Mouse (Mus musculus) heart, postnatal 25 days (tissue): ENCODE data around the gene Top2a. TPM values are rescaled to one million over a fixed set of nuclear protein-coding genes. Genes with fewer than 3 reads are reported as not detected.

Source experiments
- DNase-seq: peaks from one replicate; pipeline ENCODE4 v3.0.0; 2022; ENCODE audit warnings: low spot score
- intact Hi-C: fragments of 180-260 bp; cut with DNase I; formaldehyde crosslinking; loops from one replicate; pipeline ENCODE4 v1.15.1; 2025
- total RNA-seq, 2 experiments: library from RNA; stranded (reverse); gene quantifications; 2 replicates each; pipeline ENCODE4 v1.2.3; 2021

Gene Top2a
- total RNA-seq, result 1 to 10 TPM; 4.2 to 4.6 TPM

DNA sequence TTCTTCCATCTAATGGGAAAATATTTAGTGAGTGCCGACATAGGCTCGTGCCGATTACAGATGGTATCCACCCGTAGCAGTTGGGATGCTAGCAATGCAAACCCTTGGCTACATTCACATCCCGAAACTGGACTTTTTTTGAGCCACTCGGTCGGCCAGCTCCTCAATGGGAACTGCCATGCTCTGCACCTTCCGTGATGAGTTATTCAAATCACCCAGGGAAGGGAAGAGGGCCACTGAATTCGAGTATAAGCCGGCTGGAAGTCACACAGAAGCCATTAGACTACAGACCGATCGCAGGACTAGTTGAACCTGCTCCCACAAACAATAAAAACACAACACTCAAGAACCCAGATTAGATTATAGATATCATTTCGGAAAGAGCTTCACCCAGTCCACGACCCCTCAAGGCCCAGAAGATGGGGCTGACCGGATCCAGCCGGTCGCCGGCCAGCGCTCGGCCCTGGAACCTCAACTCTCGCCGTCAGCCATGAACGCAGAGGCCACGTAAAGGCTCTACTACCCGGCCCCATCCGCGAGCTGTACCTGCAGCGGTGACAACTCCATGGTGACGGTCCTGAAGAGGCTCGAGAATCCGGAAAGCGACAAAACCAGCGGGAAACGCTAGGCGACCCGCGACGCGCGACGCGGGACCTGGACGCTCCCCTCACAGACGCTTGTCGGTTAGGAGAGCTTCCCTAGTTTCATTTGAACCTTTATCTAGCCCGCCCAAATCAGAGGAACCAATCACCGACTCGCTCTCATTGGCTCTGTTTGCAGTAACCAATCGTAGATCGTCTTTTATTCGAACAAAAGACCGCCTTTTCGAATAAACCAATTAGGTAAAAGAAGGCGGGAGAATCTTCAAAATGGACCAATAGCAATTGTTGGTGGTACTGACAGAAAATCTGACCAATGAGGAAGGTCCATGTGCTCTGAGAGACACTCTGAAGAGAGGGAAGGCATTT, at the start of gene Top2a:
Gene Top2a, minus strand, starts transcription at position 690 of the 968 bp plus-strand sequence.
- peak; percentile 85 for DNase-seq
- intact Hi-C loops, result no loop called here

DNA sequence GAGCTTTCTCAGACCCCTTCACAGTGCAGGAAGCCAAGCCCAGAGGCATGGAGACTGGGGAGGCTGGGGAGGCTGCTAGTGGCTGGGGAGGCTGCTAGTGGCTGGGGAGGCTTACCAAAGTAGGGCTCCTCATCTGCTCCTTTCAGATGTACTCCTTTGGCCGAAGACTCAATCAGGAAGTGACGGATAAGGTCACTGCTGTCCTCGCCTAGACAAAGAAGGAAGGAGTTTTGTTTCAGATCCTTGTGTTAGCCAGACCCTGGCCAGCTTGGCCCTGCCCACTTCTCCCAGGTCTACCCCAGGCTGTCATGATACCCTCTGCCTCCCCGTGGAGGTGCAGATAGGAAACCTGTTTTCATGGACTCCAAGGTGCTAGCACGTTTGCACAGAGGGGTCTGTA, 49.8 kb upstream of the Top2a start:
- intact Hi-C loops, result no loop called here
- DNase-seq, result no peak

DNA sequence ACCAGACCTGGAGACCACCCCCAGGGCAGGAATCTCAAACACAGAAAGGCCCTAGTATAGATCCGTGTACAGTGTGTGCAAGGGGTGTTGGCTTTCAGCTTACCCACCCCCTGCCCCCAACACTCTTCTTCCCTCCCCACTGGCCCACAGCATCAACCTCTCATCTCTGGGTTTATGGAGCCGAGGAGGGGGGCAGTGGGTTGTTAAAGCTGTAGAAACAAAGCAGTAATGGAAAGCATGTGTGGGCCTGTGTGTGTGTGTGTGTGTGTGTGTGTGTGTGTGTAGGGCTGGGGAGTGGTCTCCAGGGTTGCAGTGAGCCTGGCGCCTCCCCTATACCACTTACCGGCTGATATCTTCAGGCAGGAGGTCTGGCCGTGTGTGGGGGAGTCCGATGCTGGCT, 47.9 kb upstream of the Top2a start:
- intact Hi-C loops, result no loop called here
- DNase-seq, result no peak

DNA sequence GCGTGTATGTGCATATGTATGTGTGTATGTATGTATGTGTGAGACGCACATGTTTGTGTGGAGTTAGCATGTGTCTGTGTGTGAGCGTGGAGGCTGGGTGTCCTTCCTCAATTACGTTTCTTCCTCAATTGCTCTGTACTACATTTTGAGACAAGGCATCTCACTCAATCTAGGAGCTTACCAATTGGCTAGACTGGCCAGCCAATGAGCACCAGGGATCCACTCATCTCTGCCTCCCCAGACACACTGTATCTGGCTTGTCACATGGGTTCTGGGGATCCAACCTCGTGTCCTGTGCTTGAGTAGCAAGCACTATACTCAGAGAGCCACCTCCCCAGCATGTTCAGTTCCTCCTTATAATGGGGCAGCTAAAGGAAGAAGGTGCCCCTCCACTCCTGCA, 44.5 kb upstream of the Top2a start:
- DNase-seq, result no peak
- intact Hi-C loops, result loop anchor here (5.0 kb wide), 2 partner anchors 54 to 84 kb away; no protein-coding TSS in a partner anchor

DNA sequence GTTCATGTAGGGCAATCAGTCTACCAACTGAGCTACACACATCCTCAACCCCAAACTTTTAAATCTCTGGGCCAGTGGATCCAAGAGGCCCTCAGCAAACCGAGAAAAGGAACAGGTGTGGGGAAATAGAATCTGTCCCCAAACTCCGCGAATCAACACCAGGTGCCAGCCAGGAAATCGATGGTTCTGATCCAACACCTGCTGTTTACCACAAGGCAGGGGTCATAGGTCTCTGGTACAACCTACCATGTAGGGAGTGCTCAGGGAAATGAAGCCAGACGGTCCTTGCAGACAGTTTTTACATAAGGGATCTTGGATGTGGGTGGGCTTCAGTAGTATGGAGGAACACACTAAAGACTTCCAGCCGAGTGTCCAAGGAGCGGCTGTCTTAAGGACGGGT, 43.6 kb upstream of the Top2a start:
- no peak for DNase-seq
- intact Hi-C loops, result loop anchor here (5.0 kb wide), 2 partner anchors 55 to 85 kb away; no protein-coding TSS in a partner anchor

DNA sequence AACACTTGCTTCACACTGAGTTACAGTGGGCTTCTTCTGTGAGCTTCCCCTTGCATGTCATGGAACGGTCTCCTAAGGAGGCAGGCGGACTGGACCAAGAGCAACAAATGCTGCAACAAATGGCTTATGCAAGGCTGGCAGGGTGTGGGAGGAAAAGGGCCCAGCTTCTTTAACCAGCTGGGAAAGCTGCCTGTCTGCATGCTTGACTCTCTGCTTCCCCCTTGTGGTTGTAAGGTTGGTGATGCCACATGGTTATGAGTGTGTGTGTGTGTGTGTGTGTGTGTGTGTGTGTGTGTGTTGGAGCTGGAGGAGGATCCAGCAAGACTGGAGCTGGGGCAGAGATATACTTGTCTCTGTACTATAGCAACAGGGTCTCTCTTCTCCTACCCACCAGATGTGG, 42.0 kb upstream of the Top2a start:
- peak; percentile 79 for DNase-seq
- intact Hi-C loops, result loop anchor here (1.0 to 5.0 kb wide), 3 partner anchors 26 to 86 kb away; no protein-coding TSS in a partner anchor

DNA sequence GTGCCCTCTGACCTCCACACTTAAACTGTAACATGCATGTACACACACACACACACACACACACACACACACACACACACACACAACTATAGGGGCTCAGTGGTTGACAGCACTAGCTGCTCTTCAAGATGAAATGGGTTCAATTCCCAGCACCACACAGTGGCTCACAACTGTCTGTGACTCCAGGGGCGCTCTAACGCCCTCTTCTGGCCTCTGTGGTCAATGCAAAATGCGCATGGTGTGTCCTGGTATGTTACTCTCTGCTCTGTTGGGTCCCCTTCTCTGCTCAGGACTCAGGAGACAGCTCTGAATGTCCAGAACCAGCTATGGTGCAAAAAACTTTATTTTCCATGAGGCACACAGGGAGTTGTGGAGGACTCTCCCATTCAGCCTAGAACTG, 41.4 kb upstream of the Top2a start:
- intact Hi-C loops, result loop anchor here (5.0 kb wide), 2 partner anchors 57 to 87 kb away; no protein-coding TSS in a partner anchor
- DNase-seq, result no peak

DNA sequence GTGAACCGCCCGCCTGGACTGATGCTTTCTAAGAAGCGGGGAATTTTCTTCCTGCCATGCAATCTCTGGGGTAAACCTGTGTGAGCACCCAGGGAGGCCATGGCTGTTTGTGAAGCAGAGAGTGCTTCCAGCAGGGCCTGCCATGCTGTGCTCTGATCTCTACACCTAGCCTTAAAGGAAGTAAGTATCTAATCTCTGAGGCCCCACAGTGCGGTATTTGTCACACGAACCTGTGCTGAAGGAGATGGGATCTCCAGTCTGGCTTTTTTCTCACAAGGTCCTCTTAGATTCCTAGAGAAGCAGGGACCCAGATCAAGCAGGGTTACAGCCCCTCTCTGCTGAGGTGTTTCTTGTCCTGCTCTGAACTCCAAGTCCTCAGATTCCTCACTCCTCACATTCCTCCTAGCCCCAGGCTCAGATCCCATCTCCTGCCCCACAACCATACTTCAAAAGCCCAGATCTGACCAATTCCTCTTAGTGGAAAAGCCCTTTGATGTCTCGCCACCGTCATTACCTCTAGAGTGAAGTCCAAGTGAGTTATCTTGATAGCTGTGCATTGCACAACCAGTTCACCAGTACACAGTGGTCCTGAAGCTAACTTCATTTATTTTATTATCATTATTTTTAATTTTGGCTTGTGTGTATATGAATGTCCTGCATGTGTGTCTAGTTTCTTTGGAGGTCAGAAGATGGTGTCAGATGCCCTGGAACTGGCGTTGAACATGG, 39.6 kb upstream of the Top2a start:
- intact Hi-C loops, result no loop called here
- DNase-seq, result no peak

DNA sequence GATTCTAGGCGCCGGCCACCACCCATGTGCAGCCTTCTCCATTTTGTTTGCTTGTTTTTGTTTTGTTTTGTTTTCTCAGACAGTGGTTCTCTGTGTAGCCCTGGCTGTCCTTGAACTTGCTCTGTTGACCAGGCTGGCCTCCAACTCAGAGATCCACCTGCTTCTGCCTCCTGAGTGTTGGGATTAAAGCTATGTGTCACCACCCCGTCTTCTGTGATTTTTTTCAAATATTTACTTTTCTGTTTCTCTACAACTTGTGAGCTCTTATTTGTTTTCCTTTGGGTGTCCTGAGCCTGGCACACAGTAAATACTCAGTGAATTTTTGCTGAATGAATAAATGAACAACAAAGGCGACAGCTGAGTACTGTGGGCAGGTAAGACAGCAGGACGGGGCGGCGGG, 38.7 kb upstream of the Top2a start:
- intact Hi-C loops, result no loop called here
- DNase-seq, result no peak

DNA sequence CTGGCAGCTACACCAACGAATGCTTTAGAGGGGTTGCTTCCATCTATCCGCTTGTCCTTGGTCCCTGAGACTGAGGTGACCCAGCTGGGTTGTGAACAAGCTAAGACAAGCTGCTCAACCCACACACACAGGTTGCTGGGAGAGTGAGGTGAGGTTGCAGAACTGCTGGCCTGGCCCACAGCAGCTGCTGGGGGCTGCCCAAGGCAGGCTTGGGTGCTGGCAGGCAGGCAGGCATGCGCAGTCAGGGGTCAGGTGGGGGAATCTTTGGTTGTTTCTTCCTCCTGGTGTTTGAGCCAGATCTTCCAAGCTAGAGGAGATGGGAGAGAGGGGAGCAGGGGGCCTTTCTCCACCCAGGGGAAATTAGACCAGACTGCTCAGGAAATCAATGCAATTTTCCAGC, 36.4 kb upstream of the Top2a start:
- intact Hi-C loops, result no loop called here
- no peak for DNase-seq

DNA sequence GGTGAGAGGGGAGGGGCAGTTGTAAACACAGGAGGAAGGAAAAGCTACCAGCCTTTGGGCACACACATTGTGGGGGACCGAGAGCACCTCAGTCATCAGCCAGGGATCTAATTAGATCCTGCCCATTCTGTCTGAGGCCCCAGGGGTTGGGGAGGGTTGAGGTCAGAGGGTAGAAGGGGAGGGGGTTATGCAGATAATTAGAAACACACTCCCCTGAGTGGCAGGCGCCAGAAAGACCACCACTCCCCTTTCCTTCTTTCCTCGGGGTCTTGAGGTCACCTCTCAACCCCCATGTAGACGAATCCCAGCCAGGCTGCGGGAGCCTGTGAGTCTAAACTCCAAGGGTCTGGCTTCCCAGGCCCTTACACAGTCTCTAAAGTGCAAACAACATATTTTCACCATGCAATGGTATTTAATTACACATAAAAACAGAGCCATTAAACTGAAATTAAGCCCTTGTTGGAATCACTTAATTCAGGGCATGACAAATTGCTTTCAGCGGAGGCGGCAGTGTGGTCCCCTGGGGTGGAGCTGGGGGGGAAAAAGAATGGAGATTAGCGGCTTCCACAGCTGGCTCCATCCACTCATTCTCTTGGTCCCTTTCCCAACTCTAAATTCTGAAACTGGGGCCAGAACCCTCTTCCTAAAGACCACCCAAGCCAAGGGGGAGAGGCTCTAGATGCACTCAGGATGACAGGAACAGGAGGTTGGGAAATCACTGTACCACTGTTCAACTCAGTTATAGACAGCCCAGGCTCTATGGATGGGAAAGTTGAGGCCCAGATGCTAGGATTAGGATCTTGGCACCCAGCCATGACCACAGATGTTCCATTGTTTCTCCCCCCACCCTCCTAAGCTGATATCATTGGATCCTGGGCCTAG, 31.8 kb upstream of the Top2a start:
- intact Hi-C loops, result no loop called here
- peak; percentile 56 for DNase-seq

DNA sequence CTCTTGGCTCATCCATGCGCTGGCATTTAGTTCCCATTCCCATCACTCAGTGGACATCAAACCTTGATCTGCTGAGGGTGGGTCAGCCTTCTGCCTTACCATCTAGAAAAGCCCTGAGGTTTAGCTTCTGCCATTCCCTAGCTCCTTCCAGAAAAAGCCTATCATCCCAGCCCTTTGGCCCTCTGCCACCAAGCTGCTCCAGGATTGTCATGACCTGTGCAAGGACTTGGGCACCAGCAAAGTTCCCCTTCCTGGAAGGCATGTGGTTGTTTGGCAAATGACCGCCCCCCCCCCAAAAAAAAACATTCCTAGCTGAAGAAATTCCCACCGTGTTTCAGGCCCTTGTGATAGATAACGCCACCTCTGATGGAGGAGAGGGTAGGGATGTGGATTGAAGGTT, 31.2 kb upstream of the Top2a start:
- intact Hi-C loops, result no loop called here
- DNase-seq, result no peak

DNA sequence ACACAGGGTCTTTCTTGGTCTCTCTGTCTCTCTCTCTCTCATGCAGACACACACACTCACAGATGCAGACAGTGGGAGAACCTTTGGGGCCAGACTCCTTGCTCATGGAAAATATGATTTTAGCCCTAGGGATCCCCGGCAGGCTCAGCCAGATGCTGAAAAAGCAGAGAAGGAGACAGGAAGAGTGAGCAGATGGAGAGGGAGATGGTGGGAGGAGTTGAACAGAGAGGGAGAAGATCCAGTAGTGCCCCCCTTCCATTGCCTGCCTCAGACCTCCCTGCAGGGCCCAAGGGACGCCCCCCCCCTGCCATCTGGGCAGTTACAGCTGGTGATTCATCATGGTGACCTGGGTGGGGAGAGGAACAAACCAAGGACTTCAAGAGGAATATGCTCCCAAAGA, 23.7 kb upstream of the Top2a start:
- peak; percentile 49 for DNase-seq
- intact Hi-C loops, result no loop called here

DNA sequence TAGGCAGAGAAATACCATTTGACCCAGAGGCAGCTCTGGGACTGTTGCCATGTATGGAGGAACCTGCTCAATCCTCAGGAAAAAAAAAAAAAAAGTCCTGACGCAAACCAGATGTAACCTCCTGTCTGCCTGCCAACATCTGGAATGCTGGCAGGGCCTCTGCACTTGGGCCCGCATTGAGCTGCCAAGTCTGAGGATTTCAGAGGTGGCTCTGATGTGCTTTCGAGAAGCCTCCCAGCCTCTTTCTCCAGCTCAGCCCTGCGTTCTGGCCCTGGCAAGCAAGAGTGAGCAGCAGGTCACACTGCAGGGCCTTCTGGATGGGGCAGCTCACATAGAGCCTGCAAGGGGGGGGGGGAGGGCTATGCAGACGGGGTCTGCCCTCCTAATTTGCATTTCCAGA, 23.1 kb upstream of the Top2a start:
- DNase-seq, result peak; percentile 80
- intact Hi-C loops, result no loop called here

DNA sequence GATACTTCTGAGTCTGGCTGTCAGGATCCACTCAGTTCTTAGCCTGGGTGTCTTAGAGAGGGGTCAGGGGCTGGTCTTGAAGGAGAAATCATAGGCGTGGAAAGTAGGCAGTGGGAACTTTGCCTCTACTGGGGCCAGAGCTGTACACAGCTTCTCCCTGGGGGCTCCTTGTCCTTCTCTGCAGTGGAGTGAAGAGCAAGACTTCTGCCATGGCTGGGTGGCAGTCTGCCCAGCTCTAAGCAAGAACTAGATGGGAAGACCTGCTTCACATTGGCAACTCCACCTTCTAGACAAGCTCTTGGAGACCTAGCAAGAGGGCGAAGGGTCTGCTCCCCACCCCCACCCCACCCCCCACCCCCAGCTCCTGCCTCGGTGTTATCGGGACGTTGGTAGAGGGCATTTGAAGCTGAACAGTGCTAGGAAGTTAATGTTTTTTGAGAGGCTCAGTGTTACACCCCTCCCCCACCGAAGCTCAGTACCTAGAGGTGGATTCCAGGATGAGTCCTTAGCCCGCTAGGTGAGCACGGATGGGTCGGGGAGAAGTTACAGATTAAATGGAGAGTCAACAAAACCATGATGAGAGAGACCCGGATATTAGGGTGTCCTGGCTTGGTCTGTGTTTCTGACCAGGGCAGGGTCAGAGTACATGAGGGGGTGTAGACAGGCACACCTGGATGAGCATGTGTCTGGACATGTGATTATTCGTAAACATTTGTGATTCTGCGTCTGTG, 21.3 kb upstream of the Top2a start:
- no peak for DNase-seq
- intact Hi-C loops, result no loop called here

DNA sequence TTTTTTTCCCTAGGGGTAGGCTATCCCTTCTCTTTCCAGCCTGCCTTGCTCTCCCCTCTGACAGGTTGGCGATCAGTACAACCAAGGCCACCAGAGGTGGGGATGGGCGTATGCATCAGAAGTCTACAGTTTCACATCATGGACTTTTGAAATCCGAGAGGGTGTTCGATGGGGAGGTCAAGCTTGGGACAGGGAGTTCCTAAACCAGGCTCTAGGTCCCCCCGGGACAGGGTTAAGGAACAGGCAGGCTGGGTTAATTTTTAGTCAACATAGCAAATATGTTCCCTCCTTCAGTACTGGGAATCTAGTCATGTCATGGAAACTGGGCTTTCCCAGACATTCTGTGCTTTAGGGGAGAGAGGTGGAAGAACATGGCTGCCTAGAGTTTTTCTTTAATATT, 20.3 kb upstream of the Top2a start:
- intact Hi-C loops, result no loop called here
- peak; percentile 36 for DNase-seq

DNA sequence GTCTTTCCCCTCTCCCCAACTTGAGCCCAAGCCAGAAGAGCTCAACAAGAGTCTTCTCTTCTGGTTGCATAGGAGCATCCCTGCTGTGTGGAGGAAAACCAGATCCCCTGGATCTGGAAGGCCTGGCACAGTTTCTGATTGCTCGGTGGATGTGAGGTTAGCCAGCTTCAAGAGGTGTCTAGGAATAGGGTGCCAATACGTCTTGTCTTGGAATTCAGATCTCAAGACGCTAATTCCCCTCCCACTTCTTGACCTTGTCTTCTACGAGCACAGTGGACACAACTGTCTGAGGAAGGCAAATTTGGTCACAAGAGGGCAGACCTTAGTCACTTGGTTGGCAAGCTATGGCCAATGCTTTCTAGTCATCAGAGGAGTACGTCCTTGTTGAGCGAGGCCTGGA, 19.6 kb upstream of the Top2a start:
- intact Hi-C loops, result no loop called here
- no peak for DNase-seq

DNA sequence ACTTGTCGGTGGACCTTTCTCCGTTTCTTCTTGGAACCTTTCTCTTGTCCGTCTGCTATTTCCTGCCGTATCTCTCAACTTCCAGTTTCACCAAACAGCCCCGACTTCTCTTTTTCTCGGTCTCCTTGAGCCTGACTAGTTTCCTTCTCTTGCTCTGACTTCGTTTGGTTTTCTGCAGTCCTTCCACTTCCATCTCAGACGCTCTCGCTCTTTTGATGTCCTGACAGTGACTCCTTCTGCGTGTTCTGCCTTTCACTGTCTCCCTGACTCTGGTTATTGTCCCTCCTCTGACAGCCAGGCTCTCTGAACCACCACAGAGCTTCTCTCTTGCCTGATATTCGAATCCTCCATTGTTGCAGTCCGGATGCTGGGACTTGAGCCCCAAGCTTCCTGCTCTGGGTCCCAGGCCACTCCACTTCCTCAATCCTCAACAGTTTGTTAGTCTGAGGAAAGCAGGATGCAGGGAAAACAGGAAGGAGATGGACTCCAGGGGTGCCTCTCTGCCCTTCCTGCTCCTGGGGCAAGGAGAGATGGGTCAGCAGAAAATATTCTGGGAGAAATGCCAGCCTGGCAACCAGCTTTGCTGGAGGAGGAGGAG, 18.9 kb upstream of the Top2a start:
- peak; percentile 30 for DNase-seq
- intact Hi-C loops, result no loop called here
